Mouse (Mus musculus) embryonic stem cell, embryonic (primary cell): Measurements from ENCODE around the gene Sapcd1.

ENCODE experiments used
- CTCF ChIA-PET, 4 experiments: fragments of 300-600 bp in 2 of 4; fragments of 350-600 bp in 2 of 4; sonication (Branson Sonifier 250); formaldehyde crosslinking; loops; one replicate each; lab custom pipeline; 2022; ENCODE audit warnings: inconsistent platforms in 2 of 4; lab: Charles Lee
- POLR2A ChIA-PET, 4 experiments: fragments of 300-600 bp in 2 of 4; fragments of 350-600 bp in 2 of 4; sonication (Branson Sonifier 250); formaldehyde crosslinking; loops; one replicate each; lab custom pipeline; 2022; ENCODE audit warnings: antibody characterized with exemption in 4 of 4, inconsistent platforms in 1 of 4; lab: Charles Lee

The Sapcd1 gene

GRCm38 (mm10) chr17:35046681-35047455 lies 19.1 kb upstream of the Sapcd1 start, which contains the start of gene Msh5:
Gene Msh5 (minus strand): TSS chr17:35046745.
- CTCF ChIA-PET, result interaction anchor here in 3 of 4 experiments (1.0 to 2.6 kb wide), 12 partner anchors 12 to 120 kb away, joined by 3 to 13 read pairs (median 6); partner anchors contain the start of gene Ddah2 (in 1 of the 3)
- POLR2A ChIA-PET, result interaction anchor here (0.6 to 8.9 kb wide), 62 partner anchors 8 to 443 kb away, joined by 3 to 105 read pairs (median 5); partner anchors contain the start of genes Ddah2 (in 3 of the 4), Sapcd1 (in 3 of the 4), D17H6S53E (in 2 of the 4) and Ddx39b (in 2 of the 4)

GRCm38 (mm10) chr17:35045807-35046680 lies 18.2 kb upstream of the Sapcd1 start:
- POLR2A ChIA-PET, result interaction anchor here (0.5 to 8.9 kb wide), 62 partner anchors 8 to 442 kb away, joined by 3 to 105 read pairs (median 5); partner anchors contain the start of genes Ddah2 (in 3 of the 4), Sapcd1 (in 3 of the 4), D17H6S53E (in 2 of the 4) and Ddx39b (in 2 of the 4)
- CTCF ChIA-PET, result interaction anchor here in 3 of 4 experiments (0.6 to 2.6 kb wide), 13 partner anchors 13 to 121 kb away, joined by 3 to 13 read pairs (median 5); partner anchors contain the start of gene Ddah2 (in 1 of the 3)

GRCm38 (mm10) chr17:35044904-35045806 lies 17.3 kb upstream of the Sapcd1 start:
- CTCF ChIA-PET, result interaction anchor here in 1 of 4 experiments (0.6 to 2.6 kb wide), 3 partner anchors 14 to 225 kb away, joined by 3 to 13 read pairs (median 11); partner anchors contain the start of gene Ddah2
- POLR2A ChIA-PET, result interaction anchor here (0.5 to 8.9 kb wide), 22 partner anchors 13 to 114 kb away, joined by 3 to 105 read pairs (median 5); partner anchors contain the start of genes Ddah2 (in 2 of the 4), Sapcd1 (in 2 of the 4), Csnk2b (in 1 of the 4) and Gpank1 (in 1 of the 4)

GRCm38 (mm10) chr17:35043794-35044193 lies 16.0 kb upstream of the Sapcd1 start:
- CTCF ChIA-PET, result interaction anchor here in 1 of 4 experiments (0.5 kb wide), 1 partner anchor 173 kb away, joined by 4 read pairs; no protein-coding TSS in a partner anchor
- POLR2A ChIA-PET, result interaction anchor here in 2 of 4 experiments (1.2 to 8.9 kb wide), 4 partner anchors 14 to 103 kb away, joined by 3 to 82 read pairs (median 10); partner anchors contain the start of gene Ddah2 (in 1 of the 2)

GRCm38 (mm10) chr17:35039121-35039873 lies 11.5 kb upstream of the Sapcd1 start:
- ChIA-PET POLR2A (interaction anchor here in 2 of 4 experiments (0.6 to 1.3 kb wide), 3 partner anchors 21 to 49 kb away, joined by 3 to 4 read pairs (median 3); partner anchors contain the start of gene Ly6g6e (in 1 of the 2)), CTCF (interaction anchor here in 1 of 4 experiments (0.6 kb wide), 1 partner anchor 192 kb away, joined by 6 read pairs; no protein-coding TSS in a partner anchor)

- POLR2A ChIA-PET, result interaction anchor here in 3 of 4 experiments (0.6 to 1.5 kb wide), 6 partner anchors 11 to 135 kb away, joined by 3 to 6 read pairs (median 3); partner anchors contain the start of gene Msh5 (in 2 of the 3)
- CTCF ChIA-PET, result interaction anchor here (0.6 to 1.5 kb wide), 6 partner anchors 14 to 81 kb away, joined by 3 to 9 read pairs (median 6); no protein-coding TSS in a partner anchor
Measured at GRCm38 (mm10) chr17:35034896-35035295, 7.1 kb upstream of the Sapcd1 start.

- ChIA-PET POLR2A (interaction anchor here in 1 of 4 experiments (0.6 kb wide), 1 partner anchor 44 kb away, joined by 3 read pairs; no protein-coding TSS in a partner anchor), CTCF (interaction anchor here in 3 of 4 experiments (0.6 to 1.3 kb wide), 5 partner anchors 12 to 199 kb away, joined by 3 to 6 read pairs (median 4); no protein-coding TSS in a partner anchor)
Measured at GRCm38 (mm10) chr17:35033703-35034102, 5.9 kb upstream of the Sapcd1 start.

- ChIA-PET POLR2A (interaction anchor here in 2 of 4 experiments (0.7 to 1.2 kb wide), 6 partner anchors 11 to 209 kb away, joined by 3 to 4 read pairs (median 4); partner anchors contain the start of genes Ddah2 (in 1 of the 2) and Ddx39b (in 1 of the 2)), CTCF (interaction anchor here in 3 of 4 experiments (0.5 to 1.2 kb wide), 5 partner anchors 38 to 606 kb away, joined by 3 to 6 read pairs (median 4); no protein-coding TSS in a partner anchor)
Measured at GRCm38 (mm10) chr17:35032323-35032870, 4.6 kb upstream of the Sapcd1 start.

GRCm38 (mm10) chr17:35031880-35032279 lies 4.1 kb upstream of the Sapcd1 start:
- POLR2A ChIA-PET, result interaction anchor here in 2 of 4 experiments (0.7 to 1.8 kb wide), 8 partner anchors 10 to 116 kb away, joined by 3 to 4 read pairs (median 3); partner anchors contain the start of gene Ddah2 (in 1 of the 2)

GRCm38 (mm10) chr17:35031272-35031671 lies 3.5 kb upstream of the Sapcd1 start:
- POLR2A ChIA-PET, result interaction anchor here in 3 of 4 experiments (0.7 to 1.8 kb wide), 5 partner anchors 10 to 116 kb away, joined by 3 to 4 read pairs (median 3); no protein-coding TSS in a partner anchor
- CTCF ChIA-PET, result interaction anchor here in 3 of 4 experiments (0.6 to 1.2 kb wide), 3 partner anchors 66 to 643 kb away, joined by 3 to 11 read pairs (median 3); no protein-coding TSS in a partner anchor

More at GRCm38 (mm10) chr17:35031880-35032279, 4.1 kb upstream of the Sapcd1 start:
- CTCF ChIA-PET, result interaction anchor here in 3 of 4 experiments (0.5 to 1.2 kb wide), 4 partner anchors 65 to 642 kb away, joined by 3 to 6 read pairs (median 4); no protein-coding TSS in a partner anchor

GRCm38 (mm10) chr17:35029691-35030532 lies 2.1 kb upstream of the Sapcd1 start:
- ChIA-PET CTCF (interaction anchor here (0.6 to 2.0 kb wide), 21 partner anchors 8 to 137 kb away, joined by 3 to 27 read pairs (median 3); partner anchors contain the start of genes Csnk2b (in 1 of the 4), Ddah2 (in 1 of the 4), Gpank1 (in 1 of the 4) and Msh5 (in 1 of the 4)), POLR2A (interaction anchor here (0.5 to 3.0 kb wide), 23 partner anchors 8 to 798 kb away, joined by 3 to 17 read pairs (median 4); partner anchors contain the start of genes Ddah2 (in 2 of the 4), Hspa1a (in 1 of the 4), Hspa1l (in 1 of the 4) and Ly6g6e (in 1 of the 4))

GRCm38 (mm10) chr17:35028315-35028714 lies 499 bp upstream of the Sapcd1 start:
- POLR2A ChIA-PET, result interaction anchor here in 3 of 4 experiments (0.6 to 3.0 kb wide), 31 partner anchors 8 to 218 kb away, joined by 3 to 17 read pairs (median 4); partner anchors contain the start of genes Msh5 (in 3 of the 3), Ddah2 (in 2 of the 3), Clic1 (in 1 of the 3) and Ly6g6f (in 1 of the 3)
- CTCF ChIA-PET, result interaction anchor here in 1 of 4 experiments (0.6 to 1.6 kb wide), 3 partner anchors 31 to 137 kb away, joined by 3 to 4 read pairs (median 4); partner anchors contain the start of gene Ddah2

- POLR2A ChIA-PET, result interaction anchor here (0.6 to 1.2 kb wide), 8 partner anchors 11 to 208 kb away, joined by 3 to 5 read pairs (median 3); partner anchors contain the start of genes Atp6v1g2 (in 1 of the 4) and Ddah2 (in 1 of the 4)
- CTCF ChIA-PET, result interaction anchor here in 2 of 4 experiments (0.6 to 0.7 kb wide), 3 partner anchors 48 to 149 kb away, joined by 3 to 6 read pairs (median 5); no protein-coding TSS in a partner anchor
Measured at GRCm38 (mm10) chr17:35026206-35026605, 1.6 kb downstream of the Sapcd1 start.
